Mouse (Mus musculus) frontal cortex, postnatal 25 days (tissue): ENCODE results near the gene Vps4b.

Experiments
- DNase-seq, 2 experiments: peaks; one replicate each; pipeline ENCODE4 v3.0.0; 2022; ENCODE audit warnings: low spot score in 2 of 2

Gene Vps4b

DNA sequence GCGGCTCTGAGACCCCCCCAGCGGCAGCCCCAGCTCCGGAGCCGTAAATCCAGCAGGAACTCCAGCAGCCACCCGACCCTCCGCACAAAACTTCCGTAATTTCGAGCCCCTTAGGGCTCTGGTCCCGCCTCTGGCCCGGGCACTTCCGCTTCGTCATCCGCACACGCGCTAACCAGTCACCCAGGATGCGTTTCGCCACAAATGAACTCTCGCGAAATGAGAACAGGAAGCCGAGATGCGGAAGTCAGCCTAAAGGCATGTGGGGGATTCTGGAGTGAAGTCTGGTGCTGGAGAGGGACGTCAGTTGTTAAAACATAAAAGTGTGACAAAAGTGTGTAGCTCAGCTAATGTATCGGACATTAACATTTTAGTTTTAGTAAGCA, at the start of gene Vps4b:
TSS of gene Vps4b (minus strand) at position 187 of the 383 bp plus-strand sequence.
- peak; percentile 77 to 87 for DNase-seq

- DNase-seq: no peak
Measured at GRCm38 (mm10) chr1:106828784-106829183, 32.3 kb upstream of the Vps4b start.

- DNase-seq: no peak
Measured at GRCm38 (mm10) chr1:106822297-106822696, 25.8 kb upstream of the Vps4b start.

DNA sequence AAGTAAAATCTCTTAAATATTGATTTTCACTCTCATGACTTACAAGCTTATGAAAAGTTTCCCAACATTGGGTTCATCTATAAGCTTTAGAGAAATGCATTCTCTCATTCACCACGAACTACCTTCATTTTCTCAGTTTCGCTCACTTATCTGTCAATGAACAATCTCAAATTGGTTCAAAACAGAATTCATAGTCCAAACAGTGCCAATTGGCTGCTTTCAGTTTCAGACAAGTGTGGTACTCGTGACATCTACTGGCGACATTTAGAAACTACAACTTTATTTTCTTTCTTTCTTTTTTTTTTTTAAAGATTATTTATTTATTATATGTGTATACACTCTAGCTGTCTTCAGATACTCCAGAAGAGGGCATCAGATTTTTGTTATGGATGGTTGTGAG, 21.8 kb upstream of the Vps4b start:
- no peak for DNase-seq

- DNase-seq: no peak
Measured at GRCm38 (mm10) chr1:106816766-106817165, 20.2 kb upstream of the Vps4b start.

- DNase-seq: no peak
Measured at GRCm38 (mm10) chr1:106815265-106815664, 18.7 kb upstream of the Vps4b start.

DNA sequence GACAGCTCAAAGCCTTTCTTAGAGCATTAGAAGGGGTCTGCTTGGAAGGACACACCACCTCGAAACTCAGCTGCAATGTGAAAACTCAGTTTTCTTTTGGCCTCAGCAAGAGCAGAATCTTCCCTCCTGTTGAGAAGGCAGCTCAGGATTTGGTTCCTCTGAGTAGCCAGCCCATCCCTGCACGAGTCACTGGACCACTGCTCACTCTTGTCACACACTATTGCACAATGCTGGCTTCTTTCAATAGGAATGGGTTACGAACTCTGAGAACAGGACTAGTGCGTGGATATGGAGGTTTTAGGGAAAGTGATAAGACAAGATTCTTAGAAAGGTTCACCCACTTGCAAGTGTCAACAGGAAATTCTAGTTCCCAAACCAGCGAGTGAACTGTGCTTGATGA, 18.3 kb upstream of the Vps4b start:
- DNase-seq: no peak

DNA sequence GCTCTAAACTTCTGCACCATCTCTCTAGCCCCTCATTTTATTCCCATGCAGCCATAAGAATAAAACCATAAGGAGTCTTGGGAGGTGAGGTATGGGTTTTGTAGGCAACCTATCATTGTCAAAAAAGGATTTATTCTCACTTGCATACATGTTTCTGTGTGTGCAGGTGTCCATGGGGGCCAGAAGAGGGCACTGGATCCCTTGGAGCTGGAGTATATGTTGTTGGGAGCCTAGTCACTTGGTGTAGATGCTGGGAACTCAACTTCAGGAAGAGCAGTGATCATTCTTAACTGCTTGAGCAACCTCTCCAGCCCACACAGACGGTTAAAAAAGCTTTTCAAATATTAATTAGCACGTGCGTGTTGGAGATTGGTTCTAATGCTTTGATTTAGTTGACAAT, 3.4 kb upstream of the Vps4b start:
- no peak for DNase-seq

DNA sequence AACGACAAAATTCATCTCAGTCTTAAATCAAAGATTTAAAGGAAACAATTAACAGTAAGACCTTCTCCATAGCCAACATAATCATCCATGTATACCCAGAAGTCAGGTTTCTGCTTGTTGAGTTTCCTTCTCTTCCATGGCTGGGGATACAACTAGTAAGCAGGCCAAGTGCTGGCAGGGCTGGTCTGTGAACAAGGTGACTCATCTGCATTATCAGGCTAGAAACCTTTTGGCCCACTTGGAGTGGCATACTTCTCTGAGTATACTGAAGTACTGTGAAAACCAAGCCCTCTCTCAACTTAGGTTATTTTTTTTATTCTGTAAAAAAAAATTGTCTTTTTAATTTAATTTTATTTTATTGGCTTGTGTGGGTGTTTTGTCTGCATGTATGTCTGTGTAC, 2.9 kb upstream of the Vps4b start:
- DNase-seq: no peak

DNA sequence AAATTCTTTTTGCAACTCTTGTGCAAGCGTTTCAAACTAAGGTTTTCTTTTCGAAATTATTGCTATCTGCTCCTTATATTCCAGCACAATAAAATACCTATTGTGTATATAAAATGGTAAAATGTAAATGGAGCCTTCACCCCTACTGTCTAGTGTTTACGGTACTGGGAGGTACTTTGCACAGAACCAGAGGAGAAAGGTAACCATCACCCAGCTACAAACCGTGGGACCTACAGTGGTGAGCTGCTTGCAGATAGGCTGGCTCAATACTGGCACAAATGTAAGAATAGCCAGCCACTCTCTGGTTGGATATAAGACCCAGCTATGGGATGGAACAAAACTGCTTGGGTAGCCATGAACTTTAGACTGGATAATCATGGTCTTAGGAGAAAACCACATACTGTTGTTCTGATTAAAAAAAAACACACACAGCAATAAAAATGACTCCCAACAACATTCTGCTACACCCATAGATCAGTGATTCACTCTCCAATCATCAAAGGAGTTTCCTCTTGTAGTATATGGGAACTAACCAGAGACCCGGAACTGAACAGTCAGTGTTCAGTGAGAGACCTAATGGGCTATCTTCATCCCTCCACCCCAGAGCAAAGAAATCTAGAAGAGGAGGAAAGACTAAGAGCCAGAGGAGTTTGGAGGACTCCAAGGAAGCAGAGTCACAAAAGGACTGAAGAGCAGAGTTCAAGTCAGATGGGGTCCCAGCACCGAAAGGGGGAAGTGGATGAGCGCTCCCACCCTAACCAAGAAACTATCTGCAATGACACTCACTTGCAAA, 655 bp upstream of the Vps4b start:
- no peak for DNase-seq

DNA sequence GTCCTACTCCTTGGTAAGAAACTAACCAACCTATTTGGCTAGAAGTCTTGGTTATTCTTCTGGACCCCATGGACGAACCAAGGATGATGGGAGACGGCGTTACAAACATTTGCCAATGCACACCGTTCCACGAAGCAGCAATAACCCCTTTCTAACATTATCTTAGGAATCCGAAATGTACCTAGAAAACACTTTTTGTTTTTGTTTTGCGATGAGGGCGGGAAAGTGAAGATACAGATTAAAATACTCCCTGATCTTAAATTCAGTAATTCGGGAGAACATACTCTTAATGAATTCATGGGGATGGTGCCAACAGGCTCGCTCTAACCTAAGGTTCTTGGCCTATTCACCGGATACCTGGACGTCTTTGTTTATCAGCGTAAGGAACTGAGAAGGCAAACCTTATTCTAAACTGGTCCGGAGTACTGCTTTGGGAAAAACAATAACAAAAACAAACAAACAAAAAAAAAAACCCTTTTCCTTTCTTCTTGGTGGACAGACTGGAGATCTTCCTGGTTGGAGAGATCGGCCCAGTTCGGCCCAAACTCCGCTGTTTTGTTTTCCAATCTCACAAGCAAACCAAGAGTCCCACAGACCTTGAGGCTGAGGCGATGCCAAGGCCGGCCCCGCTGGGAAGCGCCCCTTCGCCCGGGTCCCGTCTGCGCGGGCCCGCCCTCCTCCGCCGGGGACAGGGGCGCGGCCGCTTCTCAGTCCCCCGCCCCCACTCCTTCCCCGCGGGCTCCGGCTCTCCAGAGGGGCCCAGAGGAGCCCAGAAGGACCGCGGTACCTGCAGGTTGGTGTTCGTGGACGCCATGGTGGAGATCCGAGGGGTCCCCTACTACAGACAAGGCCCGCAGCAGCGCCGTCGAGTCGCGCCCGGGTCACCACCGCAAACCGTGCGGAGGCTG, 640 bp downstream of the Vps4b start:
- DNase-seq: no peak

GRCm38 (mm10) chr1:106774896-106775295, 21.6 kb downstream of the Vps4b start:
- no peak for DNase-seq

- no peak for DNase-seq
Measured at GRCm38 (mm10) chr1:106774092-106774491, 22.4 kb downstream of the Vps4b start.

- DNase-seq: no peak
Measured at GRCm38 (mm10) chr1:106768773-106769172, 27.8 kb downstream of the Vps4b start.

DNA sequence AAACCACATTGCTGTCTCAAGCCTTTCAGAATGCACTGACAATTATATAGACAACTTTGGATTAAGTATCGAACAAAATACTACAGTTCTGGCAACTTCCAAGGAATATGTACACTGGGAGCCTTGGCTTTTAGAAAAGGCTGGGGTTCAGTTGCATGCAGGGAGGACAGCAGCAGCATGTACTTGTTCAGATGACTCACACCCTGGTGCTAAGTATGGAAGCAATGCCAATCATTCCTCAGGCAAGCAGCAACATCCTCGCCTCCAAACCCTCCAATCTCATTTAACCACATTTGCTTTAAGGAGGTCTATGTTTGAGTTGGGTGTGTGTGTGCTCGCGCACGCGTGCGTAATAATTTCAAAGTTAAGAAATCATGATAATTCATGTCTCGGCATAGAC, 30.8 kb downstream of the Vps4b start:
- no peak for DNase-seq

DNA sequence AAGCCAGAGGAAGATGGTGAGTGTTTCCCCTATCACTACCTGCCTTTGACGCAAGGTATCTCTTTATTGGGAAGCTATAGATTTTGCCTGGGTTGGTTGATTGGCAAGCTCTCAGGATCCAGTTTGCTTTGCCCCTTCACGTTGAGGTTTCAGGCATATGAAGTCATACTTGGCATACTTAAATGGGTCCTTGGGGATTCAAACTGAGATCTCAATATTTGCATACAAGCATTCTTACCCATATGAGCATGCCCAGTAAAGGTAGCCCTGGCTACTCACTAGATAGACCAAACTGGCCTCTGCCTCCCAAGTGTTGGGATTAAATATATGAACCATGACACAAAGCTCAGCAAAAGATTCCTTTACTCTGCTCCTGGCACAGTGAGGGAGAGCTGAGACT, 31.7 kb downstream of the Vps4b start:
- DNase-seq: no peak

- no peak for DNase-seq
Measured at GRCm38 (mm10) chr1:106764281-106764680, 32.2 kb downstream of the Vps4b start.

DNA sequence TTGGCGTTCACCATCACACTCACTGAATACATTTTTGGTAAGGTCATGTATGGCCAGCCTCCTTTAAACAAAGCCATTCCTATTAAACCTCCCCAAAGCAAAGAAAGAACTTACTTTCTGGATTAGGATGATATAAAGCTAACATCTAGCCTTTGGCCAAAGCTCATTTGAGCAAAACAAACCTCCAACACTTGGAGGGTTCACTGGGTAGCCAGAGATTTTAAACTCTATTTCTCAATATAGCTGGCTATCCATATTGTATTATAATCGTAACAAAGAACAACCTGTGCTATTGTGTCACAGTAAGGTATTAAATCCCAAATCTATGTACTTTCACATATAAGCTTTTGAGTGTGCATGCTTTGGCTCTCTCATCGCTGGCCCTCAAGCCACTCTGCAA, 35.8 kb downstream of the Vps4b start:
- DNase-seq: no peak

DNA sequence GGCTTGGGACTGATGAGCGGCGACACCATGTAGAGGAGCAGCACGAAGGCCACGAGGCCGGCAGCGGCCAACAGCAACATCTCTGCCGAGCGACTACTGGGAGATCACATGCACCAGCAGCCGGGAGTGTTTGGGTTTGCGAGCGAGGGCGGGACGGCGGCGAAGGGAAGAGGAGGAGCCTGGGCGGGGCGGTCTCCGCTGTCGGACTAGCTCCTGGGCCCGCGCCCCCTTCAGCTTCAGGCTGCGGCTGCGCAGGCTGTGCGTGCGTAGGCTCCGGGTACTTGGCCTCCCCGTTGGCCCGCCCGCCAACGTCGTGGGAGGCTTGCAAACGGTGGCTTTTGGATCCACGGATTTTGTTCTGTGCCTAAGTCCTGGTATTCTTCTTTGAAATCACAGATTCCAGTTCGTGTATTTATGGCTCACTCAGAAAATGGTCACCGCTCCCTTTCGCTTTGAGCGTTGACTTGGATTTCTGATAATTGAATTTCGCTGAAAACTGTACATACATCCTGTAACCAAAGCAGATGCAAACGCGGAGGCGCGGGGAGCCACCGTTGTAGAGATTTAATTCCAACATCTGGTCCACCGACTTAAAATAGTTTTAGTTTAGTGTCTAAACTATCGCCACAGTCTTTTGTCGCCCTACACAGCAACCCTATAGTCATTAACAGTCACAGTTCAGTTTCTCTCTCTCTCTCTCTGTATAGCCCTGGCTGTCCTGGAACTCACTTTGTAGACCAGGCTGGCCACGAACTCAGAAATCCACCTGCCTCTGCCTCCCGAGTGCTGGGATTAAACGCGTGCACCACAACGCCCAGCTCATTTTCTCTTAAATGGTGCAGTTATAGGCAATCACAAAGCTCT, 36.7 kb downstream of the Vps4b start, which contains the start of gene Kdsr:
TSS of gene Kdsr (minus strand) at position 156 of the 864 bp plus-strand sequence.
- DNase-seq: peak; percentile 87 to 95

- DNase-seq: peak; percentile 13 to 22
Measured at GRCm38 (mm10) chr1:106758734-106759571, 37.6 kb downstream of the Vps4b start.

- DNase-seq: no peak
Measured at GRCm38 (mm10) chr1:106756633-106757032, 39.9 kb downstream of the Vps4b start.
